Mouse (Mus musculus) hindbrain, embryonic 10.5 days (tissue): ENCODE data around the gene Atxn1. TPM values are rescaled to one million over a fixed set of nuclear protein-coding genes. Genes with fewer than 3 reads are reported as not detected.

Experiments
- DNase-seq: peaks from one replicate; pipeline ENCODE4 v3.0.0-alpha.2; 2017; ENCODE audit warnings: low spot score
- H3K27ac ChIP-seq: fragments of 300-500 bp; sonication (generic); 2 replicates; pipeline ENCODE4 v1.5.1; 2016; ENCODE audit warnings: mild to moderate bottlenecking, moderate library complexity
- H3K27me3 ChIP-seq: fragments of 300-500 bp; sonication (generic); 2 replicates; pipeline ENCODE4 v1.6.1; 2016; ENCODE audit warnings: mild to moderate bottlenecking; ENCODE audit not compliant: poor library complexity, insufficient read depth, severe bottlenecking
- H3K36me3 ChIP-seq: fragments of 300-500 bp; sonication (generic); 2 replicates; pipeline ENCODE4 v1.6.1; 2016; ENCODE audit warnings: mild to moderate bottlenecking, moderate library complexity
- H3K4me1 ChIP-seq: fragments of 300-500 bp; sonication (generic); replicated peaks from 2 replicates; pipeline ENCODE4 v1.6.1; 2016; ENCODE audit warnings: mild to moderate bottlenecking
- H3K4me3 ChIP-seq: fragments of 300-500 bp; sonication (generic); 2 replicates; pipeline ENCODE4 v1.5.1; 2016; ENCODE audit warnings: mild to moderate bottlenecking, moderate library complexity
- H3K9me3 ChIP-seq: fragments of 300-500 bp; sonication (generic); 2 replicates; pipeline ENCODE4 v1.6.1; 2016; ENCODE audit warnings: mild to moderate bottlenecking, moderate library complexity
- WGBS: fragments of 180-500 bp; shearing (Covaris S2); methylation state at CpG from one replicate; pipeline ENCODE4 v1.1.7; 2016; 5-methylcytosine and 5-hydroxymethylcytosine counted together
- polyA plus RNA-seq: library from polyadenylated mRNA; unstranded; fragments of >200 nt; fragmentation: Nextera tagmentation; extraction: Ambion mirVana; gene quantifications from 2 replicates; pipeline ENCODE4 v1.2.1, GENCODE M21; 2016

The Atxn1 gene
- polyA plus RNA-seq, 1 experiment from 2014 or later, result 2.4 TPM

GRCm38 (mm10) chr13:45582294-45582693 is 382.5 kb downstream of the Atxn1 start:
- H3K36me3 ChIP-seq, result no peaks in the 10 kb centered on the region
- H3K4me1 ChIP-seq, result peaks cover 12% of the 10 kb centered on the region
- H3K4me3 ChIP-seq, result no peak overlapping the region
- H3K27ac ChIP-seq, result no peak overlapping the region
- no peaks in the 10 kb centered on the region for H3K9me3 ChIP-seq
- WGBS, result 81% methylated on average over 12 of the region's 12 CpGs
- no peak for DNase-seq
- no peaks in the 10 kb centered on the region for H3K27me3 ChIP-seq

GRCm38 (mm10) chr13:45579751-45580150 is 385.1 kb downstream of the Atxn1 start:
- Histone ChIP-seq H3K4me1 (peaks cover 25% of the 10 kb centered on the region), H3K9me3 (no peaks in the 10 kb centered on the region), H3K27me3 (no peaks in the 10 kb centered on the region), H3K27ac (no peak overlapping the region), H3K36me3 (no peaks in the 10 kb centered on the region), H3K4me3 (no peak overlapping the region)
- no peak for DNase-seq
- WGBS, result 92% methylated on average over 3 of the region's 3 CpGs

- DNase-seq, result peak; percentile 13
- Histone ChIP-seq H3K27ac (no peak overlapping the region), H3K4me3 (no peak overlapping the region), H3K9me3 (no peaks in the 10 kb centered on the region), H3K36me3 (no peaks in the 10 kb centered on the region), H3K27me3 (no peaks in the 10 kb centered on the region), H3K4me1 (peaks cover 25% of the 10 kb centered on the region)
- WGBS, result 54% methylated on average over 2 of the region's 2 CpGs
Observed at GRCm38 (mm10) chr13:45577784-45578183, 387.0 kb downstream of the Atxn1 start.

- Histone ChIP-seq H3K9me3 (no peaks in the 10 kb centered on the region), H3K27ac (no peak overlapping the region), H3K4me1 (peaks cover 25% of the 10 kb centered on the region), H3K36me3 (no peaks in the 10 kb centered on the region), H3K27me3 (no peaks in the 10 kb centered on the region), H3K4me3 (no peak overlapping the region)
- DNase-seq, result no peak
- WGBS, result 59% methylated on average over 5 of the region's 5 CpGs
Observed at GRCm38 (mm10) chr13:45577366-45577765, 387.4 kb downstream of the Atxn1 start.

GRCm38 (mm10) chr13:45576185-45576584 is 388.6 kb downstream of the Atxn1 start:
- Histone ChIP-seq H3K4me1 (peaks cover 32% of the 10 kb centered on the region), H3K27me3 (no peaks in the 10 kb centered on the region), H3K36me3 (no peaks in the 10 kb centered on the region), H3K27ac (peak overlapping the region; percentile 37; the same call in 1 of the 2 replicates), H3K4me3 (no peak overlapping the region), H3K9me3 (no peaks in the 10 kb centered on the region)
- 79% methylated on average over 4 of the region's 4 CpGs for WGBS
- no peak for DNase-seq

- no peak overlapping the region for H3K4me3 ChIP-seq
- WGBS, result 38% methylated on average over 4 of the region's 4 CpGs
- no peak overlapping the region for H3K27ac ChIP-seq
- peaks cover 4% of the 10 kb centered on the region; the same call in 1 of the 2 replicates for H3K36me3 ChIP-seq
- no peaks in the 10 kb centered on the region for H3K27me3 ChIP-seq
- H3K9me3 ChIP-seq, result no peaks in the 10 kb centered on the region
- DNase-seq, result peak; percentile 58
- H3K4me1 ChIP-seq, result peaks cover 28% of the 10 kb centered on the region
Observed at GRCm38 (mm10) chr13:45572768-45573167, 392.0 kb downstream of the Atxn1 start.

GRCm38 (mm10) chr13:45571795-45572262 is 393.0 kb downstream of the Atxn1 start:
- H3K9me3 ChIP-seq, result no peaks in the 10 kb centered on the region
- DNase-seq, result peak; percentile 87
- H3K4me1 ChIP-seq, result peaks cover 19% of the 10 kb centered on the region
- H3K36me3 ChIP-seq, result peaks cover 11% of the 10 kb centered on the region; the same call in 1 of the 2 replicates
- no peak overlapping the region for H3K27ac ChIP-seq
- no peaks in the 10 kb centered on the region for H3K27me3 ChIP-seq
- no peak overlapping the region for H3K4me3 ChIP-seq
- WGBS, result 5% methylated on average over 6 of the region's 6 CpGs

- Histone ChIP-seq H3K27ac (no peak overlapping the region), H3K4me3 (no peak overlapping the region), H3K9me3 (no peaks in the 10 kb centered on the region), H3K36me3 (peaks cover 15% of the 10 kb centered on the region; the same call in 1 of the 2 replicates), H3K27me3 (no peaks in the 10 kb centered on the region), H3K4me1 (0 out of 2 replicates have a peak, but pooled peaks cover 11% of the 10 kb centered on the region)
- WGBS, result 83% methylated on average over 7 of the region's 7 CpGs
- DNase-seq, result no peak
Observed at GRCm38 (mm10) chr13:45569932-45570331, 394.9 kb downstream of the Atxn1 start.

GRCm38 (mm10) chr13:45564946-45565345 is 399.9 kb downstream of the Atxn1 start:
- Histone ChIP-seq H3K36me3 (peaks cover 15% of the 10 kb centered on the region; the same call in 1 of the 2 replicates), H3K27ac (no peak overlapping the region), H3K4me3 (no peak overlapping the region), H3K27me3 (no peaks in the 10 kb centered on the region), H3K4me1 (0 out of 2 replicates have a peak, but pooled peaks cover 4% of the 10 kb centered on the region), H3K9me3 (no peaks in the 10 kb centered on the region)
- no peak for DNase-seq
- 81% methylated on average over 4 of the region's 4 CpGs for WGBS

GRCm38 (mm10) chr13:45562011-45562410 is 402.8 kb downstream of the Atxn1 start:
- WGBS, result 89% methylated on average over 9 of the region's 9 CpGs
- H3K4me1 ChIP-seq, result peaks cover 13% of the 10 kb centered on the region
- H3K27ac ChIP-seq, result no peak overlapping the region
- no peaks in the 10 kb centered on the region for H3K9me3 ChIP-seq
- no peak overlapping the region for H3K4me3 ChIP-seq
- DNase-seq, result no peak
- H3K27me3 ChIP-seq, result no peaks in the 10 kb centered on the region
- peaks cover 6% of the 10 kb centered on the region; the same call in 1 of the 2 replicates for H3K36me3 ChIP-seq

GRCm38 (mm10) chr13:45560543-45560942 is 404.3 kb downstream of the Atxn1 start:
- no peaks in the 10 kb centered on the region for H3K9me3 ChIP-seq
- DNase-seq, result peak; percentile 34
- no peaks in the 10 kb centered on the region for H3K36me3 ChIP-seq
- 81% methylated on average over 7 of the region's 7 CpGs for WGBS
- H3K27me3 ChIP-seq, result no peaks in the 10 kb centered on the region
- H3K4me1 ChIP-seq, result peaks cover 13% of the 10 kb centered on the region
- H3K27ac ChIP-seq, result no peak overlapping the region
- H3K4me3 ChIP-seq, result no peak overlapping the region

- no peak overlapping the region for H3K4me3 ChIP-seq
- peaks cover 13% of the 10 kb centered on the region for H3K4me1 ChIP-seq
- no peaks in the 10 kb centered on the region for H3K27me3 ChIP-seq
- no peaks in the 10 kb centered on the region for H3K9me3 ChIP-seq
- H3K36me3 ChIP-seq, result no peaks in the 10 kb centered on the region
- WGBS, result 90% methylated on average over 3 of the region's 3 CpGs
- H3K27ac ChIP-seq, result no peak overlapping the region
- DNase-seq, result no peak
Observed at GRCm38 (mm10) chr13:45559258-45559657, 405.6 kb downstream of the Atxn1 start.

GRCm38 (mm10) chr13:45558367-45558766 is 406.4 kb downstream of the Atxn1 start:
- Histone ChIP-seq H3K27ac (no peak overlapping the region), H3K36me3 (no peaks in the 10 kb centered on the region), H3K27me3 (no peaks in the 10 kb centered on the region), H3K9me3 (no peaks in the 10 kb centered on the region), H3K4me3 (no peak overlapping the region), H3K4me1 (peaks cover 22% of the 10 kb centered on the region)
- WGBS, result 68% methylated on average over 4 of the region's 4 CpGs
- no peak for DNase-seq

- H3K36me3 ChIP-seq, result no peaks in the 10 kb centered on the region
- no peaks in the 10 kb centered on the region for H3K27me3 ChIP-seq
- 79% methylated on average over 7 of the region's 7 CpGs for WGBS
- no peaks in the 10 kb centered on the region for H3K9me3 ChIP-seq
- no peak overlapping the region for H3K4me3 ChIP-seq
- no peak for DNase-seq
- H3K4me1 ChIP-seq, result peaks cover 24% of the 10 kb centered on the region
- H3K27ac ChIP-seq, result no peak overlapping the region; the same call in 1 of the 2 replicates
Observed at GRCm38 (mm10) chr13:45553674-45554073, 411.1 kb downstream of the Atxn1 start.
